Mouse (Mus musculus) gonadal fat pad, adult 2 months (tissue): ENCODE results near the gene 1810055G02Rik. TPM values are rescaled to one million over a fixed set of nuclear protein-coding genes. Genes with fewer than 3 reads are reported as not detected.

Source experiments
- DNase-seq: peaks from one replicate; pipeline ENCODE4 v3.0.0-alpha.2; 2012; ENCODE audit warnings: low read depth
- polyA plus RNA-seq: library from polyadenylated mRNA; depleted of rRNA; stranded (reverse); fragments of >200 nt; gene quantifications from 2 replicates; pipeline ENCODE4 v1.2.3, GENCODE M21; 2012

The 1810055G02Rik gene
- polyA plus RNA-seq, 1 experiment = 69.4 TPM

- DNase-seq = no peak
These were observed 13.1 kb upstream of the 1810055G02Rik start for GRCm38 (mm10) chr19:3695006-3695405.

GRCm38 (mm10) chr19:3695471-3695870 lies 12.6 kb upstream of the 1810055G02Rik start:
- DNase-seq = no peak

GRCm38 (mm10) chr19:3695976-3696375 lies 12.1 kb upstream of the 1810055G02Rik start:
- DNase-seq = no peak

- DNase-seq = no peak
These were observed 10.1 kb upstream of the 1810055G02Rik start for GRCm38 (mm10) chr19:3698035-3698434.

- no peak for DNase-seq
These were observed 8.3 kb upstream of the 1810055G02Rik start for GRCm38 (mm10) chr19:3699508-3700438.

GRCm38 (mm10) chr19:3702460-3702859 lies 5.6 kb upstream of the 1810055G02Rik start:
- DNase-seq = no peak

GRCm38 (mm10) chr19:3706258-3706657 lies 1.8 kb upstream of the 1810055G02Rik start:
- no peak for DNase-seq

GRCm38 (mm10) chr19:3707553-3707952 lies 540 bp upstream of the 1810055G02Rik start:
- no peak for DNase-seq

- no peak for DNase-seq
These were observed 1.1 kb downstream of the 1810055G02Rik start for GRCm38 (mm10) chr19:3709013-3709787.

GRCm38 (mm10) chr19:3710436-3710835 lies 2.3 kb downstream of the 1810055G02Rik start:
- no peak for DNase-seq

GRCm38 (mm10) chr19:3714381-3714780 lies 6.3 kb downstream of the 1810055G02Rik start:
- DNase-seq = no peak

- no peak for DNase-seq
These were observed 10.6 kb downstream of the 1810055G02Rik start for GRCm38 (mm10) chr19:3718481-3719361.

- no peak for DNase-seq
These were observed 11.3 kb downstream of the 1810055G02Rik start for GRCm38 (mm10) chr19:3719362-3719891.

GRCm38 (mm10) chr19:3723170-3723569 lies 15.1 kb downstream of the 1810055G02Rik start:
- DNase-seq = no peak

- no peak for DNase-seq
These were observed 15.8 kb downstream of the 1810055G02Rik start for GRCm38 (mm10) chr19:3723904-3724303.

GRCm38 (mm10) chr19:3724779-3725178 lies 16.7 kb downstream of the 1810055G02Rik start:
- no peak for DNase-seq

- no peak for DNase-seq
These were observed 20.8 kb downstream of the 1810055G02Rik start for GRCm38 (mm10) chr19:3728901-3729300.

GRCm38 (mm10) chr19:3730781-3731646 lies 22.9 kb downstream of the 1810055G02Rik start:
- no peak for DNase-seq

- DNase-seq = no peak
These were observed 27.9 kb downstream of the 1810055G02Rik start for GRCm38 (mm10) chr19:3736001-3736400.

GRCm38 (mm10) chr19:3739650-3740049 lies 31.6 kb downstream of the 1810055G02Rik start:
- no peak for DNase-seq
